Mouse (Mus musculus) urinary bladder, postnatal 10 days (tissue): ENCODE results near the gene Itpripl2.

Experiments
- DNase-seq: peaks from one replicate; pipeline ENCODE4 v3.0.0; 2022; ENCODE audit warnings: low spot score

Gene Itpripl2

GRCm38 (mm10) chr7:118488060-118488664 lies 3.6 kb downstream of the Itpripl2 start:
- no peak for DNase-seq

GRCm38 (mm10) chr7:118486917-118487316 lies 4.9 kb downstream of the Itpripl2 start:
- no peak for DNase-seq

- DNase-seq, result no peak
These were observed 7.8 kb downstream of the Itpripl2 start for GRCm38 (mm10) chr7:118483996-118484395.

- no peak for DNase-seq
These were observed 9.8 kb downstream of the Itpripl2 start for GRCm38 (mm10) chr7:118482001-118482400.

- DNase-seq, result no peak
These were observed 10.5 kb downstream of the Itpripl2 start for GRCm38 (mm10) chr7:118481047-118481810.

- DNase-seq, result no peak
These were observed 11.5 kb downstream of the Itpripl2 start for GRCm38 (mm10) chr7:118480160-118480709.

- DNase-seq, result no peak
These were observed 12.9 kb downstream of the Itpripl2 start for GRCm38 (mm10) chr7:118478835-118479312.

- no peak for DNase-seq
These were observed 15.3 kb downstream of the Itpripl2 start for GRCm38 (mm10) chr7:118476428-118476827.

GRCm38 (mm10) chr7:118475008-118475705 lies 16.6 kb downstream of the Itpripl2 start:
- DNase-seq, result no peak

- no peak for DNase-seq
These were observed 18.9 kb downstream of the Itpripl2 start for GRCm38 (mm10) chr7:118472886-118473285.

GRCm38 (mm10) chr7:118468060-118468459 lies 23.7 kb downstream of the Itpripl2 start:
- no peak for DNase-seq

- no peak for DNase-seq
These were observed 27.3 kb downstream of the Itpripl2 start for GRCm38 (mm10) chr7:118464432-118464831.

GRCm38 (mm10) chr7:118462818-118463762 lies 28.7 kb downstream of the Itpripl2 start:
- DNase-seq, result no peak

GRCm38 (mm10) chr7:118461400-118462136 lies 30.2 kb downstream of the Itpripl2 start:
- no peak for DNase-seq

GRCm38 (mm10) chr7:118453722-118454121 lies 38.1 kb downstream of the Itpripl2 start:
- DNase-seq, result no peak

- DNase-seq, result no peak
These were observed 38.8 kb downstream of the Itpripl2 start for GRCm38 (mm10) chr7:118452940-118453339.

- DNase-seq, result no peak
These were observed 43.4 kb downstream of the Itpripl2 start, which contains the start of gene Syt17 for GRCm38 (mm10) chr7:118448134-118448967. TSS of gene Syt17 (minus strand) at chr7:118448222.

GRCm38 (mm10) chr7:118447291-118448133 lies 44.3 kb downstream of the Itpripl2 start:
- DNase-seq, result no peak
